Mouse (Mus musculus) lung, postnatal 36 days (tissue): Measurements from ENCODE around the gene Lrrc34.

Source experiments
- DNase-seq: peaks from one replicate; pipeline ENCODE4 v3.0.0; 2022; ENCODE audit warnings: mixed read lengths

The Lrrc34 gene

GRCm38 (mm10) chr3:30647440-30648090 lies at the start of gene Lrrc34:
Lrrc34 (minus strand) TSS chr3:30647869.
- DNase-seq = peak; percentile 75

- DNase-seq = peak; percentile 76
Measured at GRCm38 (mm10) chr3:30696346-30696745, 48.7 kb upstream of the Lrrc34 start.

- no peak for DNase-seq
Measured at GRCm38 (mm10) chr3:30695661-30696060, 48.0 kb upstream of the Lrrc34 start.

- DNase-seq = no peak
Measured at GRCm38 (mm10) chr3:30690976-30691375, 43.3 kb upstream of the Lrrc34 start.

GRCm38 (mm10) chr3:30687216-30687615 lies 39.5 kb upstream of the Lrrc34 start:
- DNase-seq = no peak

- no peak for DNase-seq
Measured at GRCm38 (mm10) chr3:30683190-30683589, 35.5 kb upstream of the Lrrc34 start.

- DNase-seq = no peak
Measured at GRCm38 (mm10) chr3:30658486-30658885, 10.8 kb upstream of the Lrrc34 start.

GRCm38 (mm10) chr3:30655937-30656336 lies 8.3 kb upstream of the Lrrc34 start:
- DNase-seq = no peak

- peak; percentile 24 for DNase-seq
Measured at GRCm38 (mm10) chr3:30650062-30650841, 2.6 kb upstream of the Lrrc34 start.

GRCm38 (mm10) chr3:30648466-30648865 lies 797 bp upstream of the Lrrc34 start:
- DNase-seq = no peak

- no peak for DNase-seq
Measured at GRCm38 (mm10) chr3:30646761-30647160, 908 bp downstream of the Lrrc34 start.

- DNase-seq = no peak
Measured at GRCm38 (mm10) chr3:30644207-30644606, 3.5 kb downstream of the Lrrc34 start, which contains the start of gene Lrriq4. Lrriq4 (plus strand) TSS chr3:30644507.

- DNase-seq = no peak
Measured at GRCm38 (mm10) chr3:30635629-30636028, 12.0 kb downstream of the Lrrc34 start.

GRCm38 (mm10) chr3:30633681-30634080 lies 14.0 kb downstream of the Lrrc34 start:
- DNase-seq = no peak

GRCm38 (mm10) chr3:30620132-30620531 lies 27.5 kb downstream of the Lrrc34 start:
- DNase-seq = no peak

GRCm38 (mm10) chr3:30610930-30611329 lies 36.7 kb downstream of the Lrrc34 start:
- no peak for DNase-seq

GRCm38 (mm10) chr3:30608999-30609398 lies 38.7 kb downstream of the Lrrc34 start:
- no peak for DNase-seq

GRCm38 (mm10) chr3:30603256-30603655 lies 44.4 kb downstream of the Lrrc34 start:
- no peak for DNase-seq

- DNase-seq = peak; percentile 62
Measured at GRCm38 (mm10) chr3:30602740-30603098, 45.0 kb downstream of the Lrrc34 start.

- peak; percentile 98 for DNase-seq
Measured at GRCm38 (mm10) chr3:30602065-30602739, 45.5 kb downstream of the Lrrc34 start, which contains the start of gene Mynn. Mynn (plus strand) TSS chr3:30602065.

GRCm38 (mm10) chr3:30601610-30602064 lies 46.0 kb downstream of the Lrrc34 start:
- no peak for DNase-seq

GRCm38 (mm10) chr3:30601175-30601574 lies 46.5 kb downstream of the Lrrc34 start:
- DNase-seq = peak; percentile 96

- DNase-seq = peak; percentile 36
Measured at GRCm38 (mm10) chr3:30600717-30601116, 47.0 kb downstream of the Lrrc34 start.
